Mouse (Mus musculus): Measurements from ENCODE around the gene Ift81. TPM values are rescaled to one million over a fixed set of nuclear protein-coding genes. Genes with fewer than 3 reads are reported as not detected.

Ift81 gene
- total RNA-seq, 2 experiments from 2014 or later: 3.8 to 6.2 TPM

DNA sequence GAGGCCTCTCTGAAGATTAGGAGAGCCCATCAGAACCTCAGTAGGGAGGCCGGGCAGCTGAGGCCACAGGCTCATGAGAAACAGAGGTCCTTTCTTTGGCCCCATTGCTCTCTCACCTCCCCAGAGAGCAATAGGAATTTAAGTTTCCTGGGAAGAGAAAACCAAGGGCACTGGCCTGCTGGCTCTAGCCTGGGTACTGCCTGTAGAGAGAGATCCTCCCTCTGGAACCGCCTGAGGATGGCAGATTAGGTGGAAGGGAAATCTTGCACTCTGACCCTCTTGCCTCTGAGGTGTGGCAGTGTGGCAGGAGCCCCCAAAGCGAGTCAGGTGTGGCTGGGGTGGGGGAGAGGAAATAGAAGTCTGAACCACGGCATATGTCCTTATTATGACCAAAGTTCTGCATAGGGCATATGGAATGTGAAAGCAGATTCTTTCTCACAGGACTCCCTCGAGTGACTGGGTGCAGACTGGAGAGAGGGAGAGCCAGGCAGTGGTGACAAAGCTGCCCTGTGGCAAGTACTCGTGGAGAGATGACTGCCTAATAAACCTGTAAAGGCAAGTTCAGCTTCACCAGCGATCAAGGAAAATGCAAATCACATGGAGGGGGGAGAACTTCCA lies 95.2 kb downstream of the Ift81 start:
- ATAC-seq (ENCODE audit: poor library complexity, severe bottlenecking): no peak

DNA sequence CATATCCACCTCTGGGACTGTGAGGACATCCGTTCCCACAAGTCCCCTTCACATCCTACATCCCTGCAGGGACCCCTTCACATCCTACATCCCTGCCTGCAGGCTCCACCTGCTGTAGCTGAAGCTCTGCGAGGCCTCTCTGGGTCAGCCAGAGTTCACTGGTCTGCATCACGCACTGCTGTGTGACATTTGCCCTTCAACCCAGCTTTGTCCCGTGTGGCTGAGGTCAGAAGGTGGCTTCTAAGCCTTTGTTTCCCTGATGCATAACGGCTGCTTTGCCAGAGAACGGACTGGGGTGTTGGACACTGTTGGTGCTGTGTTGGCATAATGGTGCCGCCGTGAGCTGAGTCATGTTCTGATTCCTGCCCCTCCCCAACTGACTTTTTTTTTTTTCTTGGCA lies 96.1 kb downstream of the Ift81 start:
- ATAC-seq (ENCODE audit: poor library complexity, severe bottlenecking): no peak

DNA sequence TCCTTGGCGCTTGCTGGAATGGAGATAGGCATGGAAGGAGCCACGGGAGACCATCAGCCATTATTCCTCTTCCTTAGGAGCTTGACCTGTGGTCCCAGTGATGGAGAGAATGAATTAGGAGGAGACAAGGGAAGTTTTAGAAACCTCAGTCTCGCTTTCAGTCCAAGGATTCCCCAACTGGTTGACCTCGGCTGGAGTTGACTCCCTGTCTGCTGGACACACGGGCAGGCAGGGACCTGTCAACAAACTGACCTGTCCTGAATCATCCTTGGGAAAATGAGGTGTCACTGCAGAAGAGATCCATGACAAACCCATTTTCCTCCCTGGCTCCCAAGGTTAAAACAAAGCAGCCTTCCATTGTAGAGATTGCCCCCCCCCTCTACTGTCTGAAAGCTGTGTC lies 97.4 kb downstream of the Ift81 start:
- no peak for ATAC-seq (ENCODE audit: poor library complexity, severe bottlenecking)

DNA sequence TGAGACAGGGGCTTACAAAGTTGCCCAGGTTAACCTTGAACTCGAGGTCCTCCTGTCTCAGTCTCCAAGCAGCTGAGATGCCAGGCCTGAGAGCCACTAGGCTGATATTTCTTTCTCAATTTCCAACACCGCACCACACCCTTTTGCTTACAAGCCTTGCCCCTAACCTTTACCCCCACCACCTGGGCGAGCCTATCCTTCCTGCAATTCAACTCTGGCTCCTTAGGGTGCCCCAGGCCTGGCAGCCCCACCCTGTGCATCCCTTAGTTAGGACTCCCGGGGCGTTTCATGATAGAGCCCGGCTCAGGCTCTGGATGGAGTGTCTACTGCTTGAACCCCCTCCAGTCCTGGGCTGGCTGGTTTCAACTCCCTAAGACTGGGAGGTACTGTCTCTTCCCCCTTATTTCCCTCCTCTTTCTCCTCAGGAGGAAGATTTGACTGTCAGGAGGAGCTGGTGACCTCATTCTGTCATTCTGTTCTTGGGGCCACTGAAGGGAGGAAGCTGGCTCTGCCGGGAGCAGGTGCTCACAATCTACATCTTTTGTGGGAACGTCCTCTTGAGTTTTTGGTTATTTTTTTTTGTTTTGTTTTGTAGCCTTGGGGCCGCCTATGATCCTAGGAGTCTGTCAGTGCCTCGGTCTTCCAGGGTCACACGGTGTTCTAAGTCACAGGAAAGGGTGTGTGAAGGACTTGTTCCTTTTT lies 98.1 kb downstream of the Ift81 start:
- ATAC-seq (ENCODE audit: poor library complexity, severe bottlenecking): no peak

DNA sequence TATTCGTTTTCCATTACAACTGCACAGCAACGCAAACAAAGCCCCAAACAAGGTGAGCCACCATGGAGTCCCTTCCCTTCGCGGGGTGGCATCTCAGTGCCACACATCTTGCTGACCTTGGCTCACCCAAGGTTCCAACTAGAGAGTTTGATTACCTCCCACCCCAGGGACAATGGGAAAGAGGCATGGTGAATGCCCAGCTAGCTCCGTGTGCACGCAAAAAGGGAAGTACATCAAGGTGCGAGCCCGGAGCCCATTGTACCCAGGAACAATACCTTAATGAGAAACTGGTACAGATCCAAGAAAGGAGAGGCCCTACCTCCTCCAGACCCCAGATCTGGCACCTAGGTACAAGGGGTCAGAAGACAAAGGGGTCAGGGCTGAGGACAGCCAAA lies 100.2 kb downstream of the Ift81 start:
- ATAC-seq (ENCODE audit: poor library complexity, severe bottlenecking): peak; percentile 40; the same call in 1 of the 2 replicates

DNA sequence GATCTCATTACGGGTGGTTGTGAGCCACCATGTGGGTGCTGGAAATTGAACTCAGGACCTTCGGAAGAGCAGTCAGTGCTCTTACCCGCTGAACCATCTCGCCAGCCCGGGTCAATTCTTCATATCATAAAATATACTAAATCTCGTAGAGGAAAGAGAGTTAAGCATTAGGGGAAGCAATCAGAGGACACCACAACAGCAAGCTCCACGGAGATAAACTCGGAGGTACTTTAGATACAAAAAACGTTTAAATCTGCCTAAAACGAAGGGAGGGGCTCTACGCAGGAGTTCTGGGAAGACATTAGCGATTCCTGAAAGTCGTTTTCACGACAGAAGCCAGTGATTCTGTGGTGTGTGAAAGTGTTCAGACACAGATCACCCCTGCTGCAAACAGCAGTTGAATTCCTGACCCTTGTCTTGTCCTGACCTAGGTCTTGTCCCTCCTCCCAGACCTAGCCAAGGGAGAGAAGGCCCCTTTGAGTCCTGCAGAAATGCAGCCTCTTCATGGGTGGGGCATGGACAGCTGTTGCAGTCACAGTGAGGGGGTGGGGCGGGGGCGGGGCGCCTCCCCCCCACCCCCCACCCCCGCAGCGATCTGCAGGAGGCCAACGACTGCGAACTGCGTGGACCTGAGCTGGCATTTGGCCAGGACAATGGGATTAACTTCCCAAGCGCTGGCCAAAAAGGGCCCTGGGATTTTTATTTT lies 100.7 kb downstream of the Ift81 start:
- no peak for ATAC-seq (ENCODE audit: poor library complexity, severe bottlenecking)

DNA sequence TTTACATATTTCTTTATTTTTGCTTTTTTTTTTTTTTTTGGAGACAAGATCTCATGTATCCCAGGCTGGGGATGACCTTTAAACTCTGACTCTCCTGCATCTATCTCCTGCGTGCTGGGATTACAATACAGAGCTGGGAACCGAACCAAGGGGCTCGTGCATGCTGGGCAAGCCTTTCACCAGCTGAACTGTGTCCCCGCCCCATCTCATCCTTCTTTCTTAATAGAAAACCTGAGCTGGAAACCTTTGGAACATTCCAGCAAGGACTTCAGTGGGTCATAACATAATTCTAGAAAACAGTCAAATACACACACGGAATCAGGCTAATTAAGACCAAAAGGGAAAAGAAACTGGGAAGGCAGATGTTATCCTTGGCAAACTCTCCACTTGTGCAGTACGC lies 102.3 kb downstream of the Ift81 start:
- ATAC-seq (ENCODE audit: poor library complexity, severe bottlenecking): no peak

DNA sequence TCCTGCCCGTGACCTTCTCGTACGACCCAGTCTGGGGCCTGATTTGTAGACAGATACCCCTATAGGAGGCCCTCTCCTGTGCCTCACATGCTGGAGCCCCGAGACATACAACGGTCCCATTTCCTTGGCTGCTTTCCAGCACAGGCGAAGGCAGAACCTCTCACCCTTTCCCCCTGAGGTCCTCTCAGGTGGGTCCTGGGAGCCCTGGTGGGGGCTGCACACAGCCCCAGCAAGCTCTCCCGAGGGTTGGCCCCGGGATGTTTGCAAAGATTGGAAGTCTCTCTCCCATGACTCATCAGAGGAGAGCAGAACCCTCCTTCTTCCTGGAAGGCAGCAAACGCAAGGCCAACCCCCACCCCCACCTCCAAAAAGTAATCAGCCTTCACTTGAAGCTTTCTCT lies 102.9 kb downstream of the Ift81 start:
- ATAC-seq (ENCODE audit: poor library complexity, severe bottlenecking): no peak

DNA sequence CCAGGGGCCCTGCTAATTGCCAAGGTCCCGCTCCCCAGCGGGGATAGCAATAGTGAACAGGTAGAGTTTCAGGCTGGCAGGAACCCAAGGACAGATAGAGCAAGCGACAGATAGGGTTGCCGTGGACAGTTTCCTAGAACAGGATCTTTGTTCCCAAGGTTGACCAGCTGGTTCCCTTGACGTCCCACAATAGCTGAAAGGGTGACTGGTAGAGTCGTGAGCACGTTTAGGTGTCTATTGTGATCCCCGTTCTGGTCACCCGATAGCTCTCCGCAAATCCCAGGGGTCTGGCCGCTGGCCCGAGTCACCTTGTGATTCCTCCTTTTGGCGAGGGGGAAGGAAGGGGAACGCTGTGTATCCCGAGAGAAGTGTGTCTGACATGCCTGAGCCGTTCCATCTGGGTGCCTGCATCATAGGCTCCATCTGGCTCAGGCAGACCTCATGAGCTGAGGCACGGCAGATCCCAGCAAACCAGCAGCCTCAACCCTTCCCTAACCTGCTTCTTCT lies 103.6 kb downstream of the Ift81 start:
- no peak for ATAC-seq (ENCODE audit: poor library complexity, severe bottlenecking)

DNA sequence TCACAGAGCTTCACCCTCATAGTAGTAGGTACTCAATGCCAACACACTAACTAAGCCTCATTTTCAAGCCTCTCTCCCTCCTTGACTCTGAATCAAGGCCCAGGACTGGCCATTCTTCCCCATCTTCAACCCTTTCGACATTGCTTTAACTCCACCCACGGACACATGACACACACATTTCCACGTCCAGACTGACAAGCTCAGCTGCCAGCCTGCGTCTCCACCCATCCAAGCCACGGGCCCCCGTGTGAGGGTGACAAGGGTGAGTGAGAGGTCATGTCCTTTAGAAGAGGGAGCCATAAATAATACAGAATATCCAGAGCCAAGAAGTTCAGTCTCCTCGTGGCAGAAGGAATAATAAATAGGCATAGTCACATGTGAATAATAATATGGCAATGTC lies 104.7 kb downstream of the Ift81 start:
- ATAC-seq (ENCODE audit: poor library complexity, severe bottlenecking): peak; percentile 56; the same call in 1 of the 2 replicates

DNA sequence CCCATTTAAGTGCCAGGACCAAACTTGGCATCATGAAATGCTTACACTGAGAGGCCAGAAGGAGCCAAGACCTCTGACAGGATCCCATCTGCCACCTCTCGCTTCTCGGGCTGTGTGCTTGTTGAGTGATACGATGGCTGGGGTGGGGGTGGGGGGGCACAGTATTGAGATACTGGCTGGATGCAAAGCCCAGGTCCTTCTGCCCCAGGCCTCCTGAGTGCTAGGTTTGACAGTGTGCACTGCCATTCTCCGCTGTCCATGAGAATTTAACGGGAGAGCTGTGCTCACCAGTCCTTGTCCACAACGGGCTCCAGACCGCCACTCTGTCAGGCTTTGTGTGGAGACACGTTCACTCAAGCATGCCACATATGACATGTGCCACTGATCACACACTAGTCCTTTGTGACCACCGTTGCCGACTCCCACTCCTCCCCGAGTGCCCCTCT lies 105.4 kb downstream of the Ift81 start:
- no peak for ATAC-seq (ENCODE audit: poor library complexity, severe bottlenecking)

DNA sequence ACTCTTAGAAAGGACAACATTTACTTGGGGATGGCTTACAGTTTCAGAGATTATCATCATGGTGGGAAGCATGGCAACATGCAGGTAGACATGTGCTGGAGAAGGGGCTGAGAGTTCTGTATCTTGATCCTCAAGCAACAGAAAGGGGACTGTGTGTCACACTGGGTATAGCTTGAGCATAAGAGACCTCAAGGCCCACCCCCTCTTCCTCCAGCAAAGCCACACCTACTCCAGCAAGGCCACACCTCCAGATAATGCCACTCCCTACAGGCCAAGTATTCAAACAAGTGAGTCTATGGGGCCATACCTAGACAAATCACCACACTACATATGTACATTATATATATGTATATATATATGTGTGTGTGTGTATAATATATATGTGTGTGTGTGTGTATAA lies 106.9 kb downstream of the Ift81 start:
- no peak for ATAC-seq (ENCODE audit: poor library complexity, severe bottlenecking)

DNA sequence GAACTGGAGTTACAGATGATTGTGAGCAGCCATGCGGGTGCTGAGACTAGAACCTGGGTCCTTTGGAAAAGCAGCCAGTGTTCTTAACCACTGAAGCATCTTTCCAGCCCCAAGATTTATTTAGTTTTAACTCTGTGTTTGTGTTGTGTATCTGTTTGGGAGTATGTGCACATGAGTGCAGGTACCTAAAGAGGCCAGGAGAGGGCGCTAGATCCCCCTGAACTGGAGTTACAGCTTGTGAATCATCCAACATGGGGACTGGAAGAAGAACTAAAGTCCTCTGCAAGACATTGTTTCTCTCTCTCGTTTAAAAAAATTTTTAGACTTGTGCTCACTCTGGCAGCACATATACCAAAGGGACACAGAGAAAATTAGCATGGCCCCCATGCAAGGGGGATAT lies 107.9 kb downstream of the Ift81 start:
- ATAC-seq (ENCODE audit: poor library complexity, severe bottlenecking): no peak

DNA sequence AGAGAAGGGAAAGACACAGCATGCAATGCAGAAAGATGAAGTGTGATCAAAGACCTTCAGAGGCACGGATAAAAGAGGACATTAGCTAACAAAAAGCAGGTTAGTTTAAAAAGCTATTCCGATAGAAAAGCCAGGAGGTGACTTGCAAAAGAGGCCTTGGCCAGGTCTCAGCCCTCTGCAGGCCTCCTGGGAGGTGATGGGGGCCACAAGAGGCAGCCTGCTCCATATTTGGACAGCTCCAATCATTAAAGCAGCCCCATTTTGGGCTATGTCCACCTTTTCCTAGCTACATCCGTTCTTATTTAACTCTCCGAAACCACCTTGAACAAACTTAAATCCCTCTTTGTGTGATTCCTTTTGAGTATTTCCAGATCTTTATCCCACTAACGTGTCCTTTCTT lies 108.8 kb downstream of the Ift81 start:
- ATAC-seq (ENCODE audit: poor library complexity, severe bottlenecking): no peak

DNA sequence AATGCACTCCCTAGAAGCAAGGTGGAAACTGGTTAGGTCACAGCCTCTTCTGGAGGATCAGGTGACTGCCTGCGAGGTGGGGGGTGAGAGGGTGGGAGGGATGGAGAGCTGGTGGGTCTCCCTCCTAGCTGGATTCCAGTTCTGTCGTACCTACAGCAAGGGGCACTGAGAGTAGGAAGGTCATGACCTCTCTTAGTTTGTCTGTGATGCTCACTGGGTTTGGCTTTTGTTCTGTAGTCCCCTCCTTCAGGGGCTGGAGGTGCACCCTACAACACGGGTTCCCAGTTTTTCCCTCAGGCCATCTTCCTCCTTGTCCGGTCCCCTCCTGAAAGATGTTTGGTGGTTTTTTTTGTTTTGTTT lies 110.6 kb downstream of the Ift81 start:
- ATAC-seq (ENCODE audit: poor library complexity, severe bottlenecking): no peak

DNA sequence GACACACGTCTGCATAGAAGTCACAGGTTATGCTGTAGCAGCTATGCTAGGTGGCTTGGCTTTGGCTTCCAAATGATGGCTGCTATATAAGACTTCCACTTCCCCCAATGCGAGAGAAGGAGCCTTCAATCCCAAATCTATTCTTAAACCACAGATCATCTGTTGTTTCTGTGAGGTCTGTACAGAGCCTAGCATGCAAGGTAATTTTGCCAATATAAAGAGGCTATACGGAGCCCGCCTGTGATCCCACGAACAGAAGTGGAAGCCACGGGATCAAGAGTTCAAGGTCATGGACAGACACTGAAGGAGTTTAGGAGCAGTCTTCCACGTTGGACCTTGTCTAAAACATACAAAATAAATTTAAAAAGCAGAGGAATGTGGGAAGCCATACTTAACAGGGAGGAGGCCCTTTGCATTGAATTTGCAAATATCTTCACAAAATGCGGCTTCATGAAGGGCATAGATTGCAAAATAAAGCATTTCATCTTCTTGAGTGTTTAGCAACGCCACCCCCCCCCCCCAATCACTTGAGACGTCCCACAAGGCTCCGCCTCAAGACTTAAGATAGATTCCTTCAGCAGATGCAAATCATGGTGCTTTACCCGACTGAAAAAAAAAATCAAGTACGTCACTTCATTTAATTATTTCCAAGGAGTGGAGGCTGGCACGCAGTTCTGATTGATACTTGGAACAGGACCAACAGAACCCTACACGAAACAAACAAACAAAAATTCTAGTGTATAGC lies 111.1 kb downstream of the Ift81 start:
- no peak for ATAC-seq (ENCODE audit: poor library complexity, severe bottlenecking)

DNA sequence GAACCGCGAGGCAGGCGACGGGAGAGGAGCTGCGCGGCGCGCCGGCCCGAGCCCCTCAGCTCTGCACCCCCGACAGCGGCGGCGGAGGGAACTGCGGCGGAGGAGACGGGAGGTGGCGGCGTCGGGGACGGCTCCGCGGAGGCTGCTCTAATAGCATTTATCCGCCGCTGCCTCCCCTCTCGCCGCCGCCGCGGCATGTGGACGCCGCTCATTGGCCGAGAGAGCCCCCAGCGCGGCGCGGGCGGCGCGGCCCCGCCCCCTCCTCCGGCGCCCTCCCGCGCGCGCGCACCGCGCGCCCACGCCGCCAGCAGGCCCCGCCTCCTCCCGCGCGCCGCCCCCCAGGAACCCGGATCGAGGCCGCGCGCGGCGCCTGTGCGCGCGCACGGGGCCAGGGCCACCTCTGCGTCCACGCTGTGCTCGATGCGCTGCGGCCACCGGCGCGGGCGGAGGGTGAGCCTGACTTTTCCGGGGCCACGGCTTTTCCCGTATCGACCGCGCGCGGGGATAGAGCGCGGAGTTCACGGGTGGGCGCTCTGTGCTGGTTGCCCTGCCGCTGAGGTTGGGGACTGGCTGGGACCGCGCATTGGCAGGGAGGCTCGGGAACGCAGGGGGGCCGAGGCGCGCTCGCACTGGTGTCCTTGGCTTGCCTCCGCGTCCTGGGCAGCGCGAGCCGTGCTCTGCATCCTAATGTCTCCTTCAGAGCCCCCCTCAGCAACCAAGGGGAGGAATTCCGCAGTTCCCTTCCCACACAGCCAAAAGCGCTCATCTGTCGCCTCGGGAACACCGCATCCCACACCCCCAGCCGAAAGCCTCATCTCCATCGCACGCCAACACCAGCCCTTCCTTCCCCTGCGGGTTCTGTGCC lies 112.0 kb downstream of the Ift81 start, which contains the start of gene Atp2a2:
Gene Atp2a2 (minus strand): TSS at position 149 of the 865 bp plus-strand sequence.
- ATAC-seq (ENCODE audit: poor library complexity, severe bottlenecking): peak; percentile 90

DNA sequence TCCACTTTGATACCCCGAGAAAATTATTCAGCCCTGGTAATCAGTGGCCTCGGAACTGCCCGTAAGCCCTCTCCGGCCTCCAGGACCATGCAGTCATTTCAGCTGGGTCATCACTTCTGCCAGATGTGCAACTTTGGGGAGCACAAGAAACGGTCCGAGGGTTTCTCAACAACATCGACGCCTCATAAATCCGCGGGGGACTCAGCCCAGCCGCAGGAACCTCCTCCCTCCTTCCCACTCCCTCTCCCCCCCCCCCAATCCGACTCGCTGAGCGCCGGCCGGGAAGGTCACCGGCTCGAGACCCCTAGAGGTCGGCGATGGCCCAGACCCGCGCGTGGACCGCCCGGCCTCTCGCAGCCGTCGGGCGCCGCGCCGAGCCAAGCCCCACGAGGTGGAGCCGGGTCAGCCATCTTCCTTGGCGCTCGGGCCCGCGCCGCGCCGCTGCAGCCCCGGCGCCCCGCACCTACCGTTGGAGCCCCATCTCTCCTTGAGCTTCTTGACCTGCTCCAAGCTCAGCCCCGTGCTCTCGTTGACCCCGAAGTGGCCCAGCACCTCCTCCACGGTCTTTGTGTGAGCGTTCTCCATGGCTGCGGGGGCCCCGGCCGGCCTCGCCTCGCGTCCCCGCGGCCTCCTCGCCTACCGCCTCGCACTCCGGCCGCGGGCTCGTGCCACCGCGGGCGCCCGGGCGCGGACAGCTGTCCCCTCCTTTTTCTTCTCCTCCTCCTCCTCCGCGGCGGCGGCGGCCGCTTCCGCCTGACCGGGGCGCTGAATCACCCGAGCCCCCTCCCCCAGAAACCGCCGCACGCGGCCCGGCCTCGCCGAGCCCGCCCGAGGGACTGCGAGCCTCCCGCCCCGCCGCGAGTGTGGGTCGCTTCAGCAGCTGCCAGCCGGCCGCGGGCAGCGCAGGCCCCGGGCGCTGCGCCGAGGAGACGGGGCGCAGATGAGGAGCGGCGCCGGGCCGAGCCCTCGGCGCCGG lies 112.9 kb downstream of the Ift81 start:
- ATAC-seq (ENCODE audit: poor library complexity, severe bottlenecking): peak; percentile 33; the same call in 1 of the 2 replicates

DNA sequence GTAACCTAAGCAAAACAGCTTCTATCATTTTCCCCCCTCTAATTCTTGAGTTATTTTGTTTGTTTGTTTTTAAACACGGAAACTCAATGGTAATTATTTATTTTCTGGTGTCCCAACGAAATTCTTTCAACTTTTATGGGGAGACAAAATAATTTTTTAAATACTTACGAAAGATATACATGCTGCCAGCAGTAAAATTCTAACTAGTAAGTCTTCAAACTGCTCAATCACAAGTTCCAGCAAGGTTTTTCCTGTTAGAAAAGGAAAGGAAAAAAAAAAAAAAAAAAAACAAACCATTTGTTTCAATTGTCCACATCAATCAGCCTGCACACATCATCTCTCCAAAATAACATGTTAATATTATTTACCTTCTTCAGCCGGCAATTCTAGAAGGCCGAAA lies 113.8 kb downstream of the Ift81 start:
- no peak for ATAC-seq (ENCODE audit: poor library complexity, severe bottlenecking)

All from megakaryocyte, adult 5-6 weeks (primary cell).